Mouse (Mus musculus) MEL (cell line): Measurements from ENCODE around the gene Nup188.

Source experiments
- CTCF ChIP-seq, 3 experiments: IDR thresholded peaks in 2 of 3; conservative IDR thresholded peaks in 1 of 3; 2 replicates each; pipeline ENCODE4 v1.5.1; 2011 to 2012; ENCODE audit warnings: low read length in 3 of 3, low read depth in 2 of 3, mild to moderate bottlenecking in 2 of 3, improper control_type of control experiment in 1 of 3, inconsistent platforms in 1 of 3, mixed read lengths in 1 of 3, moderate library complexity in 1 of 3; ENCODE audit not compliant: control insufficient read depth in 1 of 3, insufficient read depth in 1 of 3, poor library complexity in 1 of 3, severe bottlenecking in 1 of 3
- ELF1 ChIP-seq: IDR thresholded peaks from 2 replicates; pipeline ENCODE4 v1.6.1; 2014; ENCODE audit warnings: low read depth, mild to moderate bottlenecking, inconsistent platforms, low read length, improper control_type of control experiment, moderate library complexity
- EP300 ChIP-seq, 2 experiments: IDR thresholded peaks; 2 replicates each; pipeline ENCODE4 v1.6.1; 2011; ENCODE audit warnings: improper control_type of control experiment in 2 of 2, low read length in 2 of 2, low read depth in 1 of 2, mild to moderate bottlenecking in 1 of 2
- GATA1 ChIP-seq: IDR thresholded peaks from 2 replicates; pipeline ENCODE4 v1.6.1; 2011; ENCODE audit warnings: low read depth, low read length, improper control_type of control experiment
- MAX ChIP-seq: IDR thresholded peaks from 2 replicates; pipeline ENCODE4 v1.6.1; 2011; ENCODE audit warnings: low read length, improper control_type of control experiment
- POLR2A ChIP-seq, 2 experiments: IDR thresholded peaks; 2 replicates each; pipeline ENCODE4 v1.6.1; 2011 to 2012; ENCODE audit warnings: low read length in 2 of 2, mild to moderate bottlenecking in 2 of 2, control low read depth in 1 of 2, improper control_type of control experiment in 1 of 2, low read depth in 1 of 2, moderate library complexity in 1 of 2; ENCODE audit not compliant: control insufficient read depth in 1 of 2, insufficient read depth in 1 of 2, poor library complexity in 1 of 2
- POLR2AphosphoS2 ChIP-seq: IDR thresholded peaks from 2 replicates; pipeline ENCODE4 v1.6.1; 2011; ENCODE audit warnings: low read length, improper control_type of control experiment
- RCOR1 ChIP-seq: IDR thresholded peaks from 2 replicates; pipeline ENCODE4 v1.6.1; 2012; ENCODE audit warnings: low read depth, mild to moderate bottlenecking, inconsistent platforms, low read length, improper control_type of control experiment
- SMC3 ChIP-seq: IDR thresholded peaks from 2 replicates; pipeline ENCODE4 v1.6.1; 2011; ENCODE audit warnings: low read depth, low read length, improper control_type of control experiment
- TCF12 ChIP-seq: IDR thresholded peaks from 2 replicates; pipeline ENCODE4 v1.6.1; 2014; ENCODE audit warnings: low read depth, mild to moderate bottlenecking, inconsistent platforms, low read length, improper control_type of control experiment, moderate library complexity
- USF1 ChIP-seq: IDR thresholded peaks from 2 replicates; pipeline ENCODE4 v1.6.1; 2014; ENCODE audit warnings: low read depth, mild to moderate bottlenecking, inconsistent platforms, low read length, improper control_type of control experiment, moderate library complexity
- ZNF384 ChIP-seq: IDR thresholded peaks from 2 replicates; pipeline ENCODE4 v1.6.1; 2012; ENCODE audit warnings: low read depth, mild to moderate bottlenecking, inconsistent platforms, low read length, improper control_type of control experiment

GRCm38 (mm10) chr2:30247681-30248080 lies 38.5 kb upstream of the Nup188 start:
- TF ChIP-seq POLR2AphosphoS2: no peak
- TF ChIP-seq CTCF (IDR thresholded peaks at IDR 0.05 in 2 of 3, conservative IDR thresholded peaks at IDR 0.05 in 1 of 3; ENCODE audit: control insufficient read depth in 1 of 3, insufficient read depth in 1 of 3, low read depth in 2 of 3, low read length in 3 of 3, poor library complexity in 1 of 3, severe bottlenecking in 1 of 3): no peak
- TF ChIP-seq POLR2A (IDR thresholded peaks at IDR 0.05; ENCODE audit: control insufficient read depth in 1 of 2, insufficient read depth in 1 of 2, low read depth in 1 of 2, low read length in 2 of 2, poor library complexity in 1 of 2): no peak
- TF ChIP-seq ELF1: no peak
- no peak for TF ChIP-seq USF1
- TF ChIP-seq GATA1: no peak
- no peak for TF ChIP-seq EP300 (IDR thresholded peaks at IDR 0.05; ENCODE audit: low read depth in 1 of 2, low read length in 2 of 2)
- no peak for TF ChIP-seq TCF12
- TF ChIP-seq ZNF384: no peak
- no peak for TF ChIP-seq MAX
- TF ChIP-seq RCOR1: no peak
- TF ChIP-seq SMC3: no peak
